Mouse (Mus musculus): ENCODE data around the gene Rbm3. TPM values are rescaled to one million over a fixed set of nuclear protein-coding genes. Genes with fewer than 3 reads are reported as not detected.

Gene Rbm3
- polyA plus RNA-seq, 2 experiments, result 224 to 352 TPM

- no peak overlapping the region for H3K27ac ChIP-seq
- H3K4me1 ChIP-seq (replicated peaks; ENCODE audit: control insufficient read depth in 2 of 2, insufficient read depth in 2 of 2, low read length in 1 of 2), result peaks cover 0 to 7% of the 10 kb centered on the region in 2 experiments; a peak in 2 of 4 replicates
- H3K9me3 ChIP-seq (ENCODE audit: control insufficient read depth, low read length), result no peaks in the 10 kb centered on the region
- no peaks in the 10 kb centered on the region for H3K27me3 ChIP-seq (ENCODE audit: control insufficient read depth, insufficient read depth, low read length)
- H3K4me2 ChIP-seq (ENCODE audit: low read depth), result no peak overlapping the region
- 71% methylated on average over 3 of the region's 3 CpGs for WGBS (ENCODE audit: insufficient replicate concordance)
- no peak overlapping the region for H3K4me3 ChIP-seq (ENCODE audit: insufficient read depth in 1 of 2, low read depth in 2 of 2, low read length in 2 of 2)
- ATAC-seq (ENCODE audit: insufficient read depth) (no peak), DNase-seq (ENCODE audit: low read depth in 3 of 3, low spot score in 3 of 3) (no peak)
- no peak for TF ChIP-seq CTCF (IDR thresholded peaks at IDR 0.05; ENCODE audit: low read depth)
- peaks cover 60% of the 10 kb centered on the region for H3K36me3 ChIP-seq (replicated peaks; ENCODE audit: control insufficient read depth, insufficient read depth, low read depth)
- H3K9ac ChIP-seq (replicated peaks), result no peak overlapping the region
Observed at GRCm38 (mm10) chrX:8141058-8141457, 4.6 kb downstream of the Rbm3 start.

GRCm38 (mm10) chrX:8140446-8140845 lies 5.2 kb downstream of the Rbm3 start:
- TF ChIP-seq EP300 (IDR thresholded peaks at IDR 0.05; ENCODE audit: low read depth) (no peak), CTCF (IDR thresholded peaks at IDR 0.05; ENCODE audit: low read depth) (no peak)
- DNase-seq (ENCODE audit: low read depth in 3 of 3, low spot score in 3 of 3) (no peak), ATAC-seq (ENCODE audit: insufficient read depth) (no peak)
- Histone ChIP-seq H3K4me3 (ENCODE audit: insufficient read depth in 1 of 2, low read depth in 2 of 2, low read length in 2 of 2) (no peak overlapping the region), H3K27me3 (ENCODE audit: control insufficient read depth, insufficient read depth, low read length) (no peaks in the 10 kb centered on the region), H3K4me2 (ENCODE audit: low read depth) (no peak overlapping the region), H3K9me3 (ENCODE audit: control insufficient read depth, low read length) (no peaks in the 10 kb centered on the region), H3K4me1 (replicated peaks; ENCODE audit: control insufficient read depth in 2 of 2, insufficient read depth in 2 of 2, low read length in 1 of 2) (peaks cover 0 to 6% of the 10 kb centered on the region in 2 experiments; a peak in 2 of 4 replicates), H3K27ac (no peak overlapping the region), H3K9ac (replicated peaks) (no peak overlapping the region), H3K36me3 (replicated peaks; ENCODE audit: control insufficient read depth, insufficient read depth, low read depth) (peaks cover 60% of the 10 kb centered on the region)
- WGBS (ENCODE audit: insufficient replicate concordance), result 89% methylated on average over 2 of the region's 2 CpGs

- Histone ChIP-seq H3K27ac (no peak overlapping the region), H3K9me3 (ENCODE audit: control insufficient read depth, low read length) (no peaks in the 10 kb centered on the region), H3K27me3 (ENCODE audit: control insufficient read depth, insufficient read depth, low read length) (no peaks in the 10 kb centered on the region), H3K4me2 (ENCODE audit: low read depth) (no peak overlapping the region), H3K36me3 (replicated peaks; ENCODE audit: control insufficient read depth, insufficient read depth, low read depth) (peaks cover 57% of the 10 kb centered on the region), H3K4me1 (replicated peaks; ENCODE audit: control insufficient read depth in 2 of 2, insufficient read depth in 2 of 2, low read length in 1 of 2) (peaks cover 0 to 6% of the 10 kb centered on the region in 2 experiments; a peak in 2 of 4 replicates), H3K4me3 (ENCODE audit: insufficient read depth in 1 of 2, low read depth in 2 of 2, low read length in 2 of 2) (no peak overlapping the region), H3K9ac (replicated peaks) (no peak overlapping the region)
- WGBS (ENCODE audit: insufficient replicate concordance), result 50% methylated on average over 1 of the region's 1 CpGs
- no peak for ATAC-seq (ENCODE audit: insufficient read depth)
- DNase-seq (ENCODE audit: low read depth in 3 of 3, low spot score in 3 of 3), result no peak
- TF ChIP-seq CTCF (IDR thresholded peaks at IDR 0.05; ENCODE audit: low read depth), result no peak; the same call in 1 of the 2 replicates
- no peak for TF ChIP-seq EP300 (IDR thresholded peaks at IDR 0.05; ENCODE audit: low read depth)
Observed at GRCm38 (mm10) chrX:8139480-8139879, 6.2 kb downstream of the Rbm3 start.

DNA sequence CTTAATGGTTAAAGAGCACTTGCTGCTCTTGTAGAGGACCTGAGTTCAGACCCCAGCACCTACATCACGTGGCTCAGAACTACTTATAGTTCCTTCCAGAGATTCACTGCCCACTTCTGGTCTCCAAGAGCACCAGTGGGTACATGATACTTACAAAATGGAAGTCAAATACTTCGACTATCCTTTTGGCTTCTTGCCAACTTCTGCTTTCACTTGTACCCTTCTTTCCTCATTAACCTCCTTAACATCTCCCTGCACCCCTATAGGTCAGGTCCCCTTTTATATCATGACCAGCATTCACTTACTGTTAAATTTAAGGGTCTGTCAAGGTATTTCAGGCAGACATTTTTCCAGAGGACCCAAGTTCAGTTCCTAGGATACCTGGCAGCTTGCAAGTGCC lies 9.8 kb downstream of the Rbm3 start:
- no peak overlapping the region for H3K9ac ChIP-seq (replicated peaks)
- peaks cover 2 to 5% of the 10 kb centered on the region in 2 experiments; a peak in 2 of 4 replicates for H3K4me1 ChIP-seq (replicated peaks; ENCODE audit: control insufficient read depth in 2 of 2, insufficient read depth in 2 of 2, low read length in 1 of 2)
- ATAC-seq (ENCODE audit: insufficient read depth) (no peak), DNase-seq (ENCODE audit: low read depth in 3 of 3, low spot score in 3 of 3) (no peak)
- no peak overlapping the region for H3K4me3 ChIP-seq (ENCODE audit: insufficient read depth in 1 of 2, low read depth in 2 of 2, low read length in 2 of 2)
- H3K9me3 ChIP-seq (ENCODE audit: control insufficient read depth, low read length), result no peaks in the 10 kb centered on the region
- TF ChIP-seq EP300 (IDR thresholded peaks at IDR 0.05; ENCODE audit: low read depth), result no peak
- TF ChIP-seq CTCF (IDR thresholded peaks at IDR 0.05; ENCODE audit: low read depth), result no peak
- H3K36me3 ChIP-seq (replicated peaks; ENCODE audit: control insufficient read depth, insufficient read depth, low read depth), result peaks cover 27% of the 10 kb centered on the region
- H3K27me3 ChIP-seq (ENCODE audit: control insufficient read depth, insufficient read depth, low read length), result no peaks in the 10 kb centered on the region
- no peak overlapping the region for H3K27ac ChIP-seq
- 37% methylated on average over 2 of the region's 2 CpGs for WGBS (ENCODE audit: insufficient replicate concordance)
- no peak overlapping the region for H3K4me2 ChIP-seq (ENCODE audit: low read depth)

DNA sequence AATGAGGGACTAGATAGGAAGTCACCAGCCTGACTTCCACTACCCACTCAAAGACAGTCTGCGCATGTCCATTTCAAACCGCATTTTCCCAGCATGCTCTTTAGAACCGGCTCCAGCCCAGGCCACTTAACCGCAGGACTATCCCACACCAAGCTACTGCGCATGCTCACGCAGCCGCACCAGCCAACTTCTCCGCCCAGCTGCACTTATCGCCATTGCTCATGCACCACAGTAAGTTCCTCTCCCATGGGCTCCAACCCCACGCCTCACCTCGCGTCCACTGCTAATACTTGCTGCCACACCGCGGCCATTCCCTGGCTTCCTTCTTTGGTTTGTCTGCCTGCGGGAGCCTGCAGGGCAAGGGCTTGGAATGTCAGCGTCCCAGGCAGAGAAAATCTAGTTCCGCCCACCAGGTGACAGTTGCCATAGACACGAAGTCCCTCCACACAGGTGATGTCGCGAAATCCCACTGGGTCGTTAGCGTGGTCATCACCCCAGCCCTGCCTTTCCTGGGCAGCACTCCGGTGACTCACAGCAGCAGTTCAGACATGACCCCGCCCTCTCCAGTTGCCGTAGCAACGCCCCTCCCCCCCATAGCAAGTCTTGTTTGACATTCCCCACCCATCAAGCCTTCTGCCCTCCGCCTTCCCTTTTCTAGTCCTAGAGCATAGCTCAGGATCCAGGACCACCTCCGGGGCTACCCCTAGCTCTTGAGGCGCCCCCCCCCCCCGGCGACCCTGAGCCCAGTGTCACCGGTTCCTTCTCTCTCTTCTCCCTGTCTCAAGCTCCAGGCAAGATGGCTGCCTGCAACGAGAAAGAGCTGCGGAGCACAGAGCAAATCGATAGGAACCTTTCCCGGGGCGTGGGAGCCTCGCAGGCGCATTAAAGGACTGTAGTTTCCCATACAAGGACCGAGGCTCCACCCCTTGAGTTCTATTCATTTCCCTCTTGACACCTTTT lies 13.4 kb downstream of the Rbm3 start, which contains the start of gene Wdr13:
Gene Wdr13 (minus strand): TSS at position 876 of the 960 bp plus-strand sequence.
- TF ChIP-seq CTCF (IDR thresholded peaks at IDR 0.05; ENCODE audit: low read depth) (no peak), EP300 (IDR thresholded peaks at IDR 0.05; ENCODE audit: low read depth) (no peak)
- ATAC-seq (ENCODE audit: insufficient read depth), result peak; percentile 87
- peak; percentile 85 to 89 (median 88) for DNase-seq (ENCODE audit: low read depth in 3 of 3, low spot score in 3 of 3)
- peak within 1 kb of the TSS; percentile 70 for H3K9ac ChIP-seq (replicated peaks)
- peak within 1 kb of the TSS; percentile 60 to 83 for H3K4me3 ChIP-seq (ENCODE audit: insufficient read depth in 1 of 2, low read depth in 2 of 2, low read length in 2 of 2)
- no peaks in the 10 kb centered on the region for H3K27me3 ChIP-seq (ENCODE audit: control insufficient read depth, insufficient read depth, low read length)
- WGBS (ENCODE audit: insufficient replicate concordance), result 6% methylated on average over 39 of the region's 40 CpGs
- H3K4me1 ChIP-seq (replicated peaks; ENCODE audit: control insufficient read depth in 2 of 2, insufficient read depth in 2 of 2, low read length in 1 of 2), result peaks cover 2 to 5% of the 10 kb centered on the region in 2 experiments; a peak in 2 of 4 replicates
- peak within 1 kb of the TSS; percentile 93 for H3K27ac ChIP-seq
- no peaks in the 10 kb centered on the region for H3K9me3 ChIP-seq (ENCODE audit: control insufficient read depth, low read length)
- no peaks in the 10 kb centered on the region; the same call in 1 of the 2 replicates for H3K36me3 ChIP-seq (replicated peaks; ENCODE audit: control insufficient read depth, insufficient read depth, low read depth)
- H3K4me2 ChIP-seq (ENCODE audit: low read depth), result peak within 1 kb of the TSS; percentile 88
